Mouse (Mus musculus) lung, adult 2 months (tissue): Measurements from ENCODE around the gene 4430402I18Rik. TPM values are rescaled to one million over a fixed set of nuclear protein-coding genes. Genes with fewer than 3 reads are reported as not detected.

ENCODE experiments used
- DNase-seq: peaks from one replicate; pipeline ENCODE4 v3.0.0; 2022
- H3K4me1 ChIP-seq: fragments of 200-500 bp; 2 replicates; pipeline ENCODE4 v1.6.1; 2011; ENCODE audit warnings: low read length; ENCODE audit not compliant: control insufficient read depth, insufficient read depth
- H3K4me3 ChIP-seq: fragments of 200-500 bp; replicated peaks from 2 replicates; pipeline ENCODE3; 2011; ENCODE audit warnings: low read depth, mild to moderate bottlenecking, control low read depth, low read length; ENCODE audit errors: extremely low read depth
- CTCF ChIP-seq: fragments of 200-500 bp; IDR thresholded peaks from 2 replicates; pipeline ENCODE4 v1.5.1; 2011; ENCODE audit warnings: mild to moderate bottlenecking, low read length, control low read depth; ENCODE audit not compliant: insufficient read depth
- POLR2A ChIP-seq: fragments of 200-500 bp; IDR thresholded peaks from 2 replicates; pipeline ENCODE4 v1.6.1; 2011; ENCODE audit warnings: low read depth, mild to moderate bottlenecking, control low read depth, low read length, borderline replicate concordance; ENCODE audit errors: extremely low read depth
- WGBS: fragments of 180-500 bp; shearing (Covaris S2); methylation state at CpG from one replicate; pipeline ENCODE4 v1.1.7; 2018; 5-methylcytosine and 5-hydroxymethylcytosine counted together
- polyA plus RNA-seq: library from polyadenylated mRNA; depleted of rRNA; stranded (reverse); fragments of >200 nt; gene quantifications from 2 replicates; pipeline ENCODE4 v1.2.3, GENCODE M21; 2012

Gene 4430402I18Rik
- polyA plus RNA-seq, 1 experiment: 3.6 TPM

GRCm38 (mm10) chr19:28879476-28879875 is 88.1 kb downstream of the 4430402I18Rik start:
- TF ChIP-seq POLR2A: no peak
- TF ChIP-seq CTCF: no peak
- WGBS: 79% methylated on average over 2 of the region's 2 CpGs
- no peak overlapping the region for H3K4me3 ChIP-seq
- H3K4me1 ChIP-seq: no peaks in the 10 kb centered on the region; the same call in 1 of the 2 replicates
- no peak for DNase-seq

- no peak overlapping the region for H3K4me3 ChIP-seq
- TF ChIP-seq POLR2A (no peak), CTCF (no peak)
- no peak for DNase-seq
- WGBS: 80% methylated on average over 2 of the region's 2 CpGs
- H3K4me1 ChIP-seq: no peaks in the 10 kb centered on the region; the same call in 1 of the 2 replicates
Observed at GRCm38 (mm10) chr19:28870351-28870750, 97.2 kb downstream of the 4430402I18Rik start.

GRCm38 (mm10) chr19:28869251-28869855 is 98.2 kb downstream of the 4430402I18Rik start:
- no peak for DNase-seq
- Histone ChIP-seq H3K4me3 (no peak overlapping the region), H3K4me1 (no peaks in the 10 kb centered on the region; the same call in 1 of the 2 replicates)
- 79% methylated on average over 6 of the region's 6 CpGs for WGBS
- no peak for TF ChIP-seq CTCF
- no peak for TF ChIP-seq POLR2A

- Histone ChIP-seq H3K4me3 (no peak overlapping the region), H3K4me1 (no peaks in the 10 kb centered on the region)
- no peak for DNase-seq
- TF ChIP-seq POLR2A: no peak
- TF ChIP-seq CTCF: no peak
- 97% methylated on average over 1 of the region's 1 CpGs for WGBS
Observed at GRCm38 (mm10) chr19:28865501-28865900, 102.1 kb downstream of the 4430402I18Rik start.

- no peak for DNase-seq
- Histone ChIP-seq H3K4me1 (no peaks in the 10 kb centered on the region), H3K4me3 (no peak overlapping the region)
- TF ChIP-seq POLR2A: no peak
- no peak for TF ChIP-seq CTCF
- WGBS: 61% methylated on average over 6 of the region's 6 CpGs
Observed at GRCm38 (mm10) chr19:28864981-28865380, 102.6 kb downstream of the 4430402I18Rik start.

GRCm38 (mm10) chr19:28863626-28864025 is 104.0 kb downstream of the 4430402I18Rik start:
- no peak for DNase-seq
- TF ChIP-seq POLR2A (no peak), CTCF (no peak)
- H3K4me3 ChIP-seq: no peak overlapping the region
- no peaks in the 10 kb centered on the region for H3K4me1 ChIP-seq
- 68% methylated on average over 10 of the region's 10 CpGs for whole genome bisulfite sequencing

GRCm38 (mm10) chr19:28860246-28860645 is 107.4 kb downstream of the 4430402I18Rik start:
- Histone ChIP-seq H3K4me3 (no peak overlapping the region), H3K4me1 (no peaks in the 10 kb centered on the region)
- TF ChIP-seq POLR2A: no peak
- no peak for TF ChIP-seq CTCF
- DNase-seq: no peak
- 85% methylated on average over 2 of the region's 2 CpGs for WGBS

GRCm38 (mm10) chr19:28854831-28855230 is 112.8 kb downstream of the 4430402I18Rik start:
- no peak for TF ChIP-seq POLR2A
- no peak for TF ChIP-seq CTCF
- Histone ChIP-seq H3K4me1 (no peaks in the 10 kb centered on the region; the same call in 1 of the 2 replicates), H3K4me3 (no peak overlapping the region)
- 69% methylated on average over 1 of the region's 1 CpGs for WGBS
- DNase-seq: no peak

- H3K4me3 ChIP-seq: no peak overlapping the region
- DNase-seq: no peak
- TF ChIP-seq POLR2A: no peak
- no peak for TF ChIP-seq CTCF
- no peaks in the 10 kb centered on the region; the same call in 1 of the 2 replicates for H3K4me1 ChIP-seq
- WGBS: 89% methylated on average over 3 of the region's 3 CpGs
Observed at GRCm38 (mm10) chr19:28852001-28852400, 115.6 kb downstream of the 4430402I18Rik start.

GRCm38 (mm10) chr19:28850510-28850909 is 117.1 kb downstream of the 4430402I18Rik start:
- 73% methylated on average over 3 of the region's 3 CpGs for WGBS
- TF ChIP-seq CTCF (no peak), POLR2A (no peak)
- DNase-seq: no peak
- Histone ChIP-seq H3K4me3 (no peak overlapping the region), H3K4me1 (no peaks in the 10 kb centered on the region; the same call in 1 of the 2 replicates)
